Comparison of ENCODE assay signal across 8 mouse cellular contexts in the genomic region with DNA sequence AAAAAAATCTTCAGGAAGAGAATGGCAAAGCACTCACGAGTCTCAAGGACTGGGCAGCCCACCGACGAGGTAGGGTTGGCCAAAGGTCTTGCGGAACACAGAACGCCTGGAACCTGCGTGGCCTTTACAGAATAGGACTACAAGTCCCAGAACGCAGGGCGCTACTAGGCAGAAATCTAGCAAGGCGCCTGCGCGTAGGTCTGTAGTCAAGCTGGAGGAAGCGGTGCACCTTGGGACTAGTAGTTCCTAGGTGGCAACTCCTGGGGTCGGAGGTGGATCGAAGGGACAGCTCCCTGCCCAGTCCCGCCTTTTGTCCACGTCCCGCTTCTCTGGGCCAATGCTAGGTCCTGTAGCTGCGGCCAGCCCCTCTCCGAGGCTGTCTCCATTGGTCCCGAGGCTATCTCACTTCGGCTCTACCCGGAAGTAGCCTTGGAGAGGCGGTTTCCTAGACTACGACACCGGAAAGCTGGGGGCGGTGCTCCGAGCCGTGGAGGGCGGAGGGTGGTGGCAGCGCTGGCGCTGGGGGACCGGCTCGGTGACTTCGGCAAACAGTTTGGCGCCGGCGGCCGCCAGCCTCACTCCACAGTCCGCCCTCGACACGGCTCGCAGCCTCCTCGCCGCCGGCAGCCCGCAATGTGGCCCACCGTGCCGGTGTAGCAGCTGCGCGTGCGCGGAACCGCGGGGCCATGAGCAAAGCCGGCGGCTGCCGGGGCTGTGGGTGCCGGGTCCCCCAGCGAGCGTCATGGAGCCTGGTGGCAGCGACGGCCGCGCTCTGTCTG. TPM values are rescaled to one million over a fixed set of nuclear protein-coding genes. Genes with fewer than 3 reads are reported as not detected.
DNase-seq lines count a peak whose midpoint lies in the region; ATAC-seq lines count a peak whose summit lies in the region.

A gene (plus strand): TSS at position 491 of the 779 bp plus-strand sequence.

- DNase-seq in adipocyte (ENCODE audit: low spot score): peak; percentile 99
- DNase-seq in embryo, embryonic 10 days (ENCODE audit: low spot score): peak; percentile 99
- DNase-seq in gastrocnemius, postnatal 10 days: peak; percentile 92
- peak; percentile 99 for DNase-seq in induced T-regulatory cell, adult 2 months (ENCODE audit: low read depth)
- peak; percentile 99 for DNase-seq in left cerebral cortex, adult 9 months (ENCODE audit: low spot score in 2 of 2)
- peak; percentile 97 for DNase-seq in right cerebral cortex, postnatal 14 days
- DNase-seq in urinary bladder, postnatal 36 days (ENCODE audit: low spot score in 2 of 2): peak; percentile 95 to 98

- ATAC-seq in megakaryocyte progenitor cell, adult 5-6 weeks (replicated peaks; ENCODE audit: poor library complexity): peak; percentile 84

RNA-seq across cellular contexts. Expression of the gene that starts here (rescaled TPM):
- total RNA-seq in gastrocnemius, postnatal 10 days (2021): 10 to 100 TPM; 29.8 to 31.0 TPM
- total RNA-seq in megakaryocyte progenitor cell, adult 5-6 weeks (2015): 20.5 and 21.1 TPM in 2 replicates
- total RNA-seq in megakaryocyte progenitor cell, adult 5-6 weeks (2017): 30.3 and 36.6 TPM in 2 replicates

Comparison
In these comparisons a context has a peak if more than half of its experiments do, and no peak if none do; other contexts are left out.
1. Peak in every context shown above with its lines: DNase-seq and ATAC-seq.